Mouse (Mus musculus) kidney, postnatal 36 days (tissue): ENCODE data around the gene Vwa1.

Source experiments
- DNase-seq, 2 experiments: peaks; one replicate each; pipeline ENCODE4 v3.0.0; 2021 to 2022; ENCODE audit warnings: mixed read lengths in 2 of 2

Gene Vwa1

DNA sequence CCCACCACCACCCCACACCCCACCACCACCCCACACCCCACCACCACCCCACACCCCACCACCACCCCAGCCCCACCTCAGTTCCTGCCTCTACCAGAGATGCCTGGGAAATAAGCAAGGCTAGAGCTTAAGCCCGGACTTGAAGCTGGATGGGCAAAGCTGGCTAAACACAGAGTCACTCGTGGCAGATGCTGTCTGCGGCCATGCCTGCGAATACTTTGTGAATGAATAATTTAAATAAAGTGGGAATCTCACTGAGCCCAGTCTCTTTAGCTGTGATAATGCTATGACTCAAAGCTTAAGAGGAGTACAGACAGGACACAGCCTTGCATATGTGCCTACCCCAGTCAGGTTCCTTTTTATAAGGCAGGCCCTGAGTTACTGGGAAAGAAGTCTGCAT, 5.0 kb upstream of the Vwa1 start:
- no peak for DNase-seq

DNA sequence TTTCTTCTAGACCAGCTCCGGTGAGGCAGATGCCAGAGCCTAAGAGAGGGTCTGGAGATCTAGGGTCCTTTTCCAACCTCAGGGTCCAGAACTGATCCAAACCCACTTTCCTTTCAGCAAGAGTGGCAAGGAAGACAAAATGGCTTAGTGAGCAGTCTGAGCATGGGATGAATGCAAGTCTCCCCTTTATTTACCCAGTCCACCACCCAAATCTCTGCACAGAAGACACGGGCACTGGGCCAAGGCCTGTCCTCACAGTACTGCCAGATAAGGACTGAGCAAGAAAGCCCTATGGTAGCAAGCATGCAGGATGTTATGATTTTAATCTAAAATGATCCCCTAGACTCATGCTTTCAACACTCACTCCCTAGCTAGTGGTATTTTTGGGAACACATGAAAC, 3.3 kb upstream of the Vwa1 start:
- DNase-seq = no peak

DNA sequence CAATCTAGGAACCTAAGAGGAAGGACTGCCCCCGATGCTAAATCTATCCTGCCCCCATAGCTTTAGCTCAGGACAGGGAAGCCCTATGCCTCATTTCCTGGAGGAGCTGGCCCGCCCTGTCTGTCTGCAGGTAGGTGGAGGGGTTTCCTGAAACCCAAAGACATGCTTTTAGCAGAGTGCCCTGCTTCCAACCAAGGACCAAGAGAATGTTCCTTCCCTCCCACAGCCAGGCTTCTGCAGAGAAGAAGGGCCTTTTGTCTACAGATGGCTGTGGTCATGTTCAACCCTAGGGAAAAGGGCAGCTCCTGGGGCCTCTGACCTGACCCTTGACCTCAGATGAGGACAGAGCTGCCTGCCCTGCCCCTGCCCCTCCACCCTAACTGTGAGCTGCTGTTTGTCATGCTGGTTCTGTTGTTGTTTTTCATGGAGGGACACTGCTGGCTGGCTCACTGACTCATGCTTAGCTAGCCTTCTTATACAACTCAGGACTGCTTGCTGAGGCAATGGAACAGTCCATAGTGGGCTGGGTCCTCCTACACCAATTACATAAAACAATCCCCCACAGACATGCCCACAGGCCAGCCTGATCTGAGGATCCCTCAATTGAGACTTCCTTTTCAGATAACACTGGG, 2.3 kb upstream of the Vwa1 start:
- peak; percentile 36 to 39 for DNase-seq

DNA sequence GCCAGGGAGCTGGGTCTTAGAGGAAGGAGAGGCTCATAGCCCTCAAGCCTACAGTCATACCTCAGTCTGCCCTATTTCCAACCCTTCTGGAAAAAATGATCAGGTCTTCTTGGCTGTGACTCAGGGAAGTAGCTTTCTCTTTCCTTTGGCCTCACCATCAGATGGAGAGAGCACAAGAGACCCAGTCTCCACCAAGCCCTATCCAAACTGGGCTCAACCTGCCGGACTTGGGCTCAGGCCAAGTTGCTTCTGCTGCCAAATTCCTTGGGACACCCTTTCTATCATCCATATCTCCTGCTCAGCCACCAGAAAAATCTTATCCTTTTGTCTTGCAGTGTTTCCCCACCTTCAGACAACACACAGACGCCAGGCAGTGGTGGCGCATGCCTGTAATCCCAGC, 1.4 kb upstream of the Vwa1 start:
- DNase-seq = peak; percentile 56 to 77

- DNase-seq = peak; percentile 77 to 78
These were observed 658 bp upstream of the Vwa1 start for GRCm38 (mm10) chr4:155774971-155775740.

DNA sequence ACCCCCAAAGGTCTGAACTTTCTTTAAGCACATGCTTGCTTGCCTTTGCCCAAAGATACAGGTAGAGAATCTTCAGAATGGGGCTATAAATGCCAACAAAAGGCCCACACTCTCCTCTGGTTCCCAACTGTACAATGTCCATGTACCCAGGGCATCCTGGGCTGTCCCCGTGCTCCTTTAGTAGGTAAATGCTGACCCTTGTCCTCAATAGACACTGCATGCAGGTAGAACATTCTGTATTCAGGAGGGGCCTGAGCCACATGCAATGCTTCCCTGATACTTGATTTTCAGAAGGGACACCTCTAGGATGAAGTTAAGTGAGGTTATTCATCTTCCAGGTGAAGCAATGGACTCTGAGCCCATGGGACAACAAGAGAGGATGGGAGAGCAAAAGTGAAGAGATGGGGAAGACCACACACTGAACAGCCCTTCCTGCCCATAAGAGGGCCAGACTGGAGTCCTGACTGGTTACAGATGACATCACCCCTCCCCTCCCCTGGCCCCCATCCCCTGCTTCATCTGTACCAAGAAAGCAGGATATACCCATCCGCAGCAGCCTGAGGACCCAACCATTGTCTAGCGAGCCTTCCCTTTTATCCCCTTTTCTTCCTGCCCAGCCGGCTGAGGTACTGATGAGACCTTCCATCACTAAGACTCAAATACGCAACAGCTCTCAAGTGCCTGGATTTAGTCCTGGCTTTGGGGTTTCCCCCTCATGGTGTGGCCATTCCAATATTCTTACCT, 991 bp downstream of the Vwa1 start:
- peak; percentile 33 to 48 for DNase-seq

- DNase-seq = no peak
These were observed 1.7 kb downstream of the Vwa1 start for GRCm38 (mm10) chr4:155772786-155773185.

GRCm38 (mm10) chr4:155771706-155772105, 2.8 kb downstream of the Vwa1 start:
- peak; percentile 52 to 71 for DNase-seq

GRCm38 (mm10) chr4:155770626-155771025, 3.9 kb downstream of the Vwa1 start:
- DNase-seq = peak; percentile 70 to 75

- DNase-seq = peak; percentile 95 to 97
These were observed 4.5 kb downstream of the Vwa1 start for GRCm38 (mm10) chr4:155769880-155770512.

DNA sequence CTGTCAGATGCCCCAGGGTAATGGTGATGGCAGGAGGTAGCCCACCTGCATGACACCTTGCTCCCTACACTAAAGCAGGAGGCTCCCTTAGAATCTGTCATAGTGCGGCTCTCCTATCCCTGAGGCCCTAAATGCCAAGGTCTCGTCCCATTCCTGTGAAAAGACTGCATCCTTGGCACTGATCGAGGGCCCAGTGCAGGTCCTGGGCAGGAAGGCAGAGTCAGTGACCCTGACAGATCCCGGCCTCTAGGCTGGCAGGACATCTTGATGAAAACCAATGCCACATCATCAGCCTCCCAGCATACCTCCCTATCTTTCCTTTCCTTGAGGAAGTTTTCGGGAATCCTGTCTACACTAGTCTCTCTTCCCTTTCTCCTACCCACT, 5.0 kb downstream of the Vwa1 start:
- DNase-seq = no peak

DNA sequence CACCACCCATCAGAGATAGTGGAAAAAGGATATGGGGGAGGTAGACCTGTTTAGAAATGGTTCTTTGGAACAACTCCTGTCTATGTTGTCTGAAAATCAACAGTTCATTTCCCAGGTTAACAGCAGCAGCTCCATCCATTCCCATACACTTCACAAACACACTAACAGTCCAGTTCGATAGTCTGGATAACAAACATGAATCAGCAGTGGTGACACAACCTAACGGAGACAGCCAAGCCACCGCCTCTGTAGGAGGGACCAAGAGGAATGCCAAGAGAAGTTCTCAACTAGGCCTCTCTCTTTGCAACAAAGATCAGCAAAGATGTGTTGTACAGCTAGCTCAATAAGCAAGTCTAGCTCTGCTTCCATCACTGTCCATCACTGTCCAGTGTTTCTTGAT, 12.1 kb downstream of the Vwa1 start:
- no peak for DNase-seq

GRCm38 (mm10) chr4:155761356-155762099, 13.0 kb downstream of the Vwa1 start:
- peak in 1 of 2 experiments; percentile 36 for DNase-seq

DNA sequence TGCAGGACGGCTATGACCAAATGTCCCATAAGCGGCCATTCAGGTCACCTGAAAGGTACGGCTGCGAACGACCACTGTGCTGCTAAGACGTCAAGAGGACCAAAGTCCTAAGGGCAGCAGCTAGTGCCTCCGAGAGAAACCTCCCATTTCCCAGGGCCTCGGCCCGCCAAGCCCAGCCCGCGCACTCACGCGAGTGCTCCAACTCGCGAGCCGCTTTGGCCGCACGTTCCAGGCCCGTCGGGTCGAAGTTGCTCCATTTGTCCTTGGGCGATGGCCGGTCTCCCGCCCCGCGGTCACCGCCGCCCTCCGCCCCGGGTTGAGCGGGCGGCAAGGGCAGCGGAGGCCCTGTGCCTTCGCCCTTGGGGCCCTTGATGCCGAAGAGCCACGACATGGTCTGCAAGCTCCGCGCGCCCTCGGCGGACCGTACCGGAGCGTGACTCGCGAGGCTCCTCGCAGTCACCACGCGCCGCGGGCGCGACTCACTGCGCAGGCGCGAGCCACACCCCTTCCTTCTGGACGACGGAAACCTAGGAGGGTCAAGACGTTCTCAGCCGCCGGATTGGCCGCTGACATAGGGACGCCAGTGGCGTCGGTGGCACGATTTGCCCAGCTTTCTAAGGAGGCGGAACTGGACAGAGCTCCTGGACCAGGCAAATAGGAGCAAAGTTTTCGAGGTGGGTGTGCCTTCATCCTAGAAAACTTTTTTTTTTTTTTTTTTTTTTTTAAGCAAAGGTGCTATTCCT, 13.7 kb downstream of the Vwa1 start, which contains the start of gene Atad3a:
Atad3a (minus strand) TSS at position 481 of the 743 bp plus-strand sequence.
- peak; percentile 97 for DNase-seq

GRCm38 (mm10) chr4:155759862-155760612, 14.5 kb downstream of the Vwa1 start:
- DNase-seq = peak in 1 of 2 experiments; percentile 57

DNA sequence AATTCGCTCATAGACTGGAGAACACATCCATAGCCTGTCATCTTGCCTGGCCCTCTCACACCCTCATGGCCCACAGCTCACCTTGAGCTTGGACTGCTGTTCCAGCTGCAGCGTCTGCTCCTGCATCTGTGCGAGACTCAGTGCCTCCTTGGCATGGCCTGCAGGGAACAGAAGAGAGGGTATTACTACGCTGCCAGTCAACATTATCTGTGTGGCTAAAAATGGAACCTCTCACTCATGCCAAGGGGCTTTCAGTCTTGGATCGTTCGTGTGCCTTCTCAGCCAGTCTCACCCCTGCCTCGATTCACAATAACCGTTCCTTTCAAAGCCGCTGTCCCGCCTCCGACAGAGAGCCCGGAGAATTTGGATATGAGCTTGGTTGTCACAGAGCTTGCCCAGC, 17.5 kb downstream of the Vwa1 start:
- no peak for DNase-seq

DNA sequence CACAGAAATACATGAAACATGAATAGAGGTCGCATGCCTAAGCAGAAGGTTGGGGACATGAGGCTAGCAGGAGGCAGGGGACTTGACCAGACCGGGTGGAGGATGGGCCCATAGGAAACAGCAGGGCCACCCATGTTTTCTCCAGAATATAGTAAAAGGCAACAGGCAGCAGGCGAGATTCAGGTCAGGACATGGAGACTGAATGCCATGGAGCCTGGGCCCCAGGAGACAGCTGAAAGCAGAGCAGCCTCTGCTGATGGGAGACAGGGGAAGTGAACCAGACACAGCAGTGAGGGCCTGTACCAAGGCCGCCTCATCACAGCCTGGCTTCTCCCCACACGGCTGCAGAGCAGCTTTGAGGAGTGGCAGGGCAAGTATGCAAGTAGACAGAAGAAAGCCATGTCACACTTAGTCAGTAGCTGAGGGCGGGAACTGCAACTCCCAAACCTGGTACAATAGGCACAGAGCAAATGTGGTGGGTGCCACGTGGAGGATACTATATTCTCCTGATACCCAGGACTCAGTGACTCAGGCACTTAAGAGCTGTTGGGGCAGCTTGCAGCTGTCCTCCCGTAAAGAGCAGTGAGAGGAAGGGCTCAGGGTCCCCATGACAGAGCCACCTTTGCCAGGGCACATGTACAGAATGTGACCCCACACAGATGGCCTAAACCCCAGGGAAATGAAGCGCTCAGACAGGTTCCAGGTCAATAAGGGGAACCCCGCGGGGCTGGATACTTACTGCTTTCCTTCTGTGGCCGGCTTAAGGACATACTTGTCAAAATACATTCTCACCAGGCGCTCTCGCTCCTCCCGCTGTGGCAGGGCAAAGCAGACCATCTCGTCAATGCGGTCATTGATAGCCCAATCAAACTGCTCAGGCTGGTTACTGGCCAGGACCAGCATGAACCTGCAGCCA, 27.7 kb downstream of the Vwa1 start:
- no peak for DNase-seq

GRCm38 (mm10) chr4:155746036-155746548, 28.4 kb downstream of the Vwa1 start:
- no peak for DNase-seq

DNA sequence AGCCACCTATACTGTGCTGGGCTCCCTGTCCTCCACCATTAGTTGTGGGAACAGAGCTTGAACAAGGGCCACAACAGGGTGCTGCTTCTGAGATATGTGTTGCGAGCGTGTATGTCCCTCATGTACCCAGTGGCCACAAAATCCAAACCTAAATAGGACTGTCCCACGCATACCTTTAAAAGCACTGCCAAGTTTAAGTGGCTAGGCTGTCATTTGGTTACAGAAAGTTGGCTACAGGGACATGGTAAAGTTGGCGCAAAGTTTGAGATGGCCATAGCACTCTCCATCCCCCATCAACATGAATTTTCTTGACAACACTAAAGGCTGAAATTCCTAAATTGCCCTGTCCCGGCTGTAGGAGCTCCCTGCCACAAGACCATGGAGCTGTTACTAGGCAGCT, 29.4 kb downstream of the Vwa1 start:
- DNase-seq = no peak

DNA sequence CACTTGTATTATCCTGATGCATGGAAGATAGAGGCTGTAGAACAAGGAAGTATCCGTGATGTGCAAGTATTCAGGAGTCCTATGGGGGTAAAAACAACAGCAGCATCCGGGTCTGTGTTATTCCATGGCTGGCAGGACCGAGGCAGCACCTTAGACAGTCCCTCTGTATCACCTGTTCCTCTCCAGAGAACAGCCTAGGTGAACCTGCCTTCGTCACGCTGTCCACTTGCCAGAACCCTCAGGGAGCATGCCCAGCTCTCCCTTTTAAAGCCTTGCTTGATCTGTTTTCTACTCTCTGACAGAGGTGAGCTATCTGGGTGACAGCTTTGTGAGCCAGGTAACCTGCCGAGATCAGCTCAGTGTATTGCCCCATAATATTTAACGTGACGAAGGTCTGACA, 30.0 kb downstream of the Vwa1 start:
- DNase-seq = no peak
